Mouse (Mus musculus): ENCODE data around the gene Rnf40.

Gene Rnf40

GRCm38 (mm10) chr7:127588011-127588871 lies at the start of gene Rnf40, which contains the start of gene Ccdc189:
TSS of gene Rnf40 (plus strand) at chr7:127588767.
TSS of gene Ccdc189 (minus strand) at chr7:127588595.
- Histone ChIP-seq H3K4me3 (replicated peaks; ENCODE audit: low read length) (peak within 1 kb of the TSS; percentile 99), H3K27me3 (ENCODE audit: insufficient read depth, low read length) (no peaks in the 10 kb centered on the region), H3K4me1 (replicated peaks; ENCODE audit: low read depth, low read length) (peaks cover 69% of the 10 kb centered on the region), H3K36me3 (ENCODE audit: insufficient read depth, low read length) (peaks cover 62% of the 10 kb centered on the region), H3K9me3 (ENCODE audit: low read length) (no peaks in the 10 kb centered on the region)
- TF ChIP-seq NANOG (IDR thresholded peaks at IDR 0.05; ENCODE audit: borderline replicate concordance, low read length) (no peak), POU5F1 (IDR thresholded peaks at IDR 0.05; ENCODE audit: borderline replicate concordance, low read length) (no peak)

DNA sequence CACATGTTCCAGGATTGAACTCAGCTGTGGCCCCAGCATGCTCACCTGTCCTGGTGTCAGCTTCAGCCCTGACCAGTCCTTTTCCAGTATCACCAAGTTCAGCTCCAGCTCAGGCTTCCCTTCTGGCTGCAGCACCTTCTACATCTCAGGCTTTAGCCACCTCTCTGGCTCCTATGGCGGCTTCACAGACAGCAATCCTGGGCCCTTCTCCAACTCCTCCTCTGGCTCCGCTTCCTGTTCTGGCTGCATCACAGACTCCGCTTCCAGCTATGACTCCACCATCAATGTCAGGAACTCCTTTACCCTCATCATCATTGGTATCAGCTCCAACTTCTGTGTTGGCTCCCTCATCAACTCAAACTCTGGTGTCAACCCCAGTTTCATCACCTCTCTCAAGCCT lies 46.9 kb upstream of the Rnf40 start:
- Histone ChIP-seq H3K4me3 (replicated peaks; ENCODE audit: low read length) (no peak overlapping the region), H3K9me3 (ENCODE audit: low read length) (no peaks in the 10 kb centered on the region), H3K36me3 (ENCODE audit: insufficient read depth, low read length) (peaks cover 100% of the 10 kb centered on the region), H3K27me3 (ENCODE audit: insufficient read depth, low read length) (no peaks in the 10 kb centered on the region), H3K4me1 (replicated peaks; ENCODE audit: low read depth, low read length) (0 out of 2 replicates have a peak, but pooled peaks cover 5% of the 10 kb centered on the region)
- no peak for TF ChIP-seq POU5F1 (IDR thresholded peaks at IDR 0.05; ENCODE audit: borderline replicate concordance, low read length)
- no peak for TF ChIP-seq NANOG (IDR thresholded peaks at IDR 0.05; ENCODE audit: borderline replicate concordance, low read length)
- no peak for TF ChIP-seq CTCF (conservative IDR thresholded peaks at IDR 0.05; ENCODE audit: low read length)

DNA sequence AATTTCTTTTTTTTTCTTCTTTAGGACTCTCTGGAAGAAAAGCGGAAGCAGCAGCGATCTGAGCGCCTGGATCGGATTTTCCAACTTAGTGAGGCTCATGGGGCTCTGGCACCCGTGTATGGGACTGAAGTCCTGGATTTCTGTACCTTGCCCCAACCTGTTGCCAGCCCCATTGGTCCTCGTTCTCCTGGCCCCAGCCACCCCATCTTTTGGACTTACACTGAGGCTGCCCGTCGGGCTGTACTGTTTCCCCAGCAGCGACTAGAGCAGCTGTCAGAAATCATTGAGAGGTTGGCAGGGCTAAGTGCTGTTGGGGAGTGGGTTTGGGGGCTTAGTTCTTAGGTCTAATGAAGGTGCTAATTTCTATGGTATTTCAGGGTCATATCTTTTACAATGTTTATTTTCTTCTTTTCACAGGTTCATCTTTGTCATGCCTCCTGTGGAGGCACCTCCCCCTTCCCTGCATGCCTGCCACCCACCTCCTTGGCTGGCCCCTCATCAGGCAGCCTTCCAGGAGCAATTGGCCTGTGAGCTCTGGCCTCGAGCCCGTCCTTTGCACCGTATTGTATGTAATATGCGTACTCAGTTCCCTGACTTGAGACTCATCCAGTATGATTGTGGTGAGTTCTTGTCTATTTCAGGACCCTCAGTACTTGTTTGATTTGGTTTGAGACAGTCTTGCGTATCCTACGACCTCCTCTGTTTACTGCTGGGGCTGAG lies 39.3 kb upstream of the Rnf40 start:
- Histone ChIP-seq H3K9me3 (ENCODE audit: low read length) (no peaks in the 10 kb centered on the region), H3K4me3 (replicated peaks; ENCODE audit: low read length) (no peak overlapping the region), H3K4me1 (replicated peaks; ENCODE audit: low read depth, low read length) (no peaks in the 10 kb centered on the region), H3K36me3 (ENCODE audit: insufficient read depth, low read length) (peaks cover 96% of the 10 kb centered on the region), H3K27me3 (ENCODE audit: insufficient read depth, low read length) (no peaks in the 10 kb centered on the region)
- TF ChIP-seq NANOG (IDR thresholded peaks at IDR 0.05; ENCODE audit: borderline replicate concordance, low read length) (no peak), CTCF (conservative IDR thresholded peaks at IDR 0.05; ENCODE audit: low read length) (no peak), POU5F1 (IDR thresholded peaks at IDR 0.05; ENCODE audit: borderline replicate concordance, low read length) (no peak)

DNA sequence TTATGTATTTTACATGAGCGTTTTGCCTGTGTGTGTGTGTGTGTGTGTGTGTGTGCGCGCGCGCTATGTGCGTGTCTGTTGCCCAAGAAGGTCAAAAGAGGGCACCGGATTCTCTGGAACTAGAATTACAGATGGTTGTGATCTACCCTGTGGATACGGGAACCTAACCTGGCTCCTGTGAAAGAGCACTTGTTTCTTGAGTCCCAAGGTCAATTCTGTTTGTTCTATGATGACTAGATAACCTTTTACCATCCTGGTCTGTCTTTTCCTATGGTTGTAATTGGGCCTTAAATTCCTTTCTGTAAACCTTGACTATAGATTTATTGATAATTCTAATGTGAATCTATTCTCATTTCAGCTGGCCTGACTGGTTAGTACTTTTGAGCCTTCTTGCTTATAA lies 37.0 kb upstream of the Rnf40 start:
- TF ChIP-seq CTCF (conservative IDR thresholded peaks at IDR 0.05; ENCODE audit: low read length): no peak
- TF ChIP-seq NANOG (IDR thresholded peaks at IDR 0.05; ENCODE audit: borderline replicate concordance, low read length): no peak
- TF ChIP-seq POU5F1 (IDR thresholded peaks at IDR 0.05; ENCODE audit: borderline replicate concordance, low read length): no peak
- H3K4me1 ChIP-seq (replicated peaks; ENCODE audit: low read depth, low read length): 0 out of 2 replicates have a peak, but pooled peaks cover 3% of the 10 kb centered on the region
- no peaks in the 10 kb centered on the region for H3K27me3 ChIP-seq (ENCODE audit: insufficient read depth, low read length)
- peaks cover 96% of the 10 kb centered on the region for H3K36me3 ChIP-seq (ENCODE audit: insufficient read depth, low read length)
- no peaks in the 10 kb centered on the region for H3K9me3 ChIP-seq (ENCODE audit: low read length)
- H3K4me3 ChIP-seq (replicated peaks; ENCODE audit: low read length): no peak overlapping the region

DNA sequence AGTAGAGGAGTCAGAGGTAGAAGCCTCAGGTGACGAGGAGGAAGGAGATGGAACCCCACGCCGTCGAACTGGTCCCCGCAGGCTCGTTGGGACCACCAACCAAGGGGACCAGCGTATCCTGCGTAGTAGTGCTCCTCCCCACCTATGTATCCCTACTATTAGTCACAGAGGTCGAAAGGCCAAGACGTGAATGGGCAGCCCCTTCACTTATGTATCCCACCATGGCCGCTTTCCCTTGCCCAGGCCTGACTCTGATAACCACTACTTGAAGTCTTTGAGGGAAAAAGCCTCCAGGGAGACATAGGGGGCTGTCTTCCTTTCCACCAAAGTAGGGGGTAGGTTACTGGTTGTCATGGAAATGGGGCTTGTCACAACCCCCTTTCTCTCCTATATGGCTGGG lies 28.0 kb upstream of the Rnf40 start:
- TF ChIP-seq NANOG (IDR thresholded peaks at IDR 0.05; ENCODE audit: borderline replicate concordance, low read length) (no peak), CTCF (conservative IDR thresholded peaks at IDR 0.05; ENCODE audit: low read length) (no peak)
- Histone ChIP-seq H3K9me3 (ENCODE audit: low read length) (no peaks in the 10 kb centered on the region), H3K4me1 (replicated peaks; ENCODE audit: low read depth, low read length) (peaks cover 41% of the 10 kb centered on the region), H3K27me3 (ENCODE audit: insufficient read depth, low read length) (no peaks in the 10 kb centered on the region), H3K4me3 (replicated peaks; ENCODE audit: low read length) (peak overlapping the region; percentile 54), H3K36me3 (ENCODE audit: insufficient read depth, low read length) (peaks cover 95% of the 10 kb centered on the region)

DNA sequence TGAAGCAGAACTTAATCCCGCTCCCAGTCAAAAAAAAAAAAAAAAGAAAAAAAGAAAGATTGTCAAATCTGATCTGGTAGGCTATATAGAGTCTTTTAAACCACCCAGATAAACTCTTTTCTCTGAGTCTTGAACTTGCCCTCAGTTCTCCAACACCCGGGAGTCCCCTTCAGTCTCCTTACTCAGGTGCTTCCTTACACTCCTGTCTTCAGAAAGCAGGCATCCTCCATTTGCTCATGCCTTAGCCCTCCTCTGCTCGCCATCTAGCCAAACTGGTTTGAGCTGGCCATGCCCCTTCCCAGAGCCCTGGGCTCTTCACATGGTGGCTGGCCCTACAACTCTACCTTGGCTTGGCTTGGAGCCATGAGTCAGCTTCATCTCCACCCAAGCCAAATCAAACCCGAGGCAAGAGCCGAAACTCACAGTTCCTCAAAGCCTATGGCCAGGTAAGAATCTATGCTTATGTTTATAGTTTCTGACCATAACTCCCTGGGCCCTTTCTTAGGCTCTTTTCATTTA lies 27.2 kb upstream of the Rnf40 start, which contains the start of gene Tmem265:
Tmem265 (plus strand) TSS at position 51 of the 519 bp plus-strand sequence.
- Histone ChIP-seq H3K4me3 (replicated peaks; ENCODE audit: low read length) (peak within 1 kb of the TSS; percentile 54), H3K9me3 (ENCODE audit: low read length) (no peaks in the 10 kb centered on the region), H3K4me1 (replicated peaks; ENCODE audit: low read depth, low read length) (peaks cover 41% of the 10 kb centered on the region), H3K36me3 (ENCODE audit: insufficient read depth, low read length) (peaks cover 94% of the 10 kb centered on the region), H3K27me3 (ENCODE audit: insufficient read depth, low read length) (no peaks in the 10 kb centered on the region)
- TF ChIP-seq POU5F1 (IDR thresholded peaks at IDR 0.05; ENCODE audit: borderline replicate concordance, low read length) (no peak), NANOG (IDR thresholded peaks at IDR 0.05; ENCODE audit: borderline replicate concordance, low read length) (no peak), CTCF (conservative IDR thresholded peaks at IDR 0.05; ENCODE audit: low read length) (no peak)

GRCm38 (mm10) chr7:127564381-127565150 lies 24.0 kb upstream of the Rnf40 start:
- TF ChIP-seq CTCF (conservative IDR thresholded peaks at IDR 0.05; ENCODE audit: low read length) (no peak), POU5F1 (IDR thresholded peaks at IDR 0.05; ENCODE audit: borderline replicate concordance, low read length) (no peak), NANOG (IDR thresholded peaks at IDR 0.05; ENCODE audit: borderline replicate concordance, low read length) (no peak)
- H3K36me3 ChIP-seq (ENCODE audit: insufficient read depth, low read length): peaks cover 83% of the 10 kb centered on the region

More at GRCm38 (mm10) chr7:127564381-127565150, 24.0 kb upstream of the Rnf40 start:
- Histone ChIP-seq H3K9me3 (ENCODE audit: low read length) (no peaks in the 10 kb centered on the region), H3K27me3 (ENCODE audit: insufficient read depth, low read length) (no peaks in the 10 kb centered on the region), H3K4me3 (replicated peaks; ENCODE audit: low read length) (no peak overlapping the region), H3K4me1 (replicated peaks; ENCODE audit: low read depth, low read length) (peaks cover 29% of the 10 kb centered on the region)

All from E14TG2a.4 (cell line).